Mouse (Mus musculus) adrenal gland (tissue): ENCODE measurements around the gene Fam160b1.

Experiments
- intact Hi-C: fragments of 180-260 bp; cut with DNase I; formaldehyde crosslinking; loops from one replicate; pipeline ENCODE4 v1.15.1; 2025
- long read RNA-seq, 2 experiments: library from polyadenylated mRNA; unstranded; transcript quantifications; one replicate each; pipeline ENCODE4 v2.0.0; 2020; ENCODE audit warnings: borderline replicate concordance in 1 of 2; ENCODE audit not compliant: insufficient replicate concordance in 1 of 2

Gene Fam160b1
- long read RNA-seq, experiment 1, full-length matches to known transcripts = 2 of 4 reads
- long read RNA-seq, experiment 1, partial matches to known transcripts = 0 of 4 reads
- long read RNA-seq, experiment 1, other reads (novel, unspliced or antisense) = 2 of 4 reads
- long read RNA-seq, experiment 2, full-length matches to known transcripts = 1 of 5 reads
- long read RNA-seq, experiment 2, partial matches to known transcripts = 1 of 5 reads
- long read RNA-seq, experiment 2, other reads (novel, unspliced or antisense) = 3 of 5 reads

DNA sequence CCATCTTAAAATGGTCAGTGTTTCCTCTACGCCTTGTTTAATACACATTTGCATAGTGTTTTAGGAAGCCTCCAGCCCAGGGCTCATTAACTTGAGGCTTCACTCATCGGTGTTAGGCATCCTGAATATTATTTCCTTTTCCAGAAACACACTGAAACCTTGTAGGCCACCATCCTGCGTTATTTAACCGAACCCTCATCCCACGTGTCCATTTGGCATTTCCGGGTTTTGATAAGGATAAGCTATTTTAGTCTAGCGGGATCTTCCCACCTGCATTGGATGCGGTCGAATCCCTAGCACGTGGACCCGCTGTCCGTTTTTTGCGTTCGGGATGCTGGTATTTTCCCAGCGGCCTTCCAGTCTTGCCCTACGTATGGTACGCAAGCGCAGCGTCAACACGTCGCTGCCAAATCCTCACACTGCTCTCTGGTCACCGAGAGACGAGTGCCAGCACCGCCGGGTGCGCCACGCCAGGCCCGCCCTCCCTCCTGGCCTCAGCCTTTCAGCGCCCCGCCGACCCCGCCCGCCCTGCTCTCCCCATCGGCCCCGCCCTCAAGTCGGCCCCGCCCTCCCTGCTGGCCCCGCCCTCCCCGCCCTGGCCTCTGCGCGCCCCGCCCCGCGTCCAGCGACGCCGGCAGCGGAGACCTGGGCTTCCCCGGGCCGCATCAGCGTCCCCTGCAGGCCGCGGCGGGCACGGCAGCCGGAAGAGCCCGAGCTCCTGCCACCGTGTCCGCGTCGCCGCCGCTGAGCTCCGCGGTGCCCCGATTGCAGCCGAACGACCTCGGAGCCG is at the start of gene Fam160b1:
Fam160b1 (plus strand) TSS at position 340 of the 790 bp plus-strand sequence.
- intact Hi-C loops = no loop called here

DNA sequence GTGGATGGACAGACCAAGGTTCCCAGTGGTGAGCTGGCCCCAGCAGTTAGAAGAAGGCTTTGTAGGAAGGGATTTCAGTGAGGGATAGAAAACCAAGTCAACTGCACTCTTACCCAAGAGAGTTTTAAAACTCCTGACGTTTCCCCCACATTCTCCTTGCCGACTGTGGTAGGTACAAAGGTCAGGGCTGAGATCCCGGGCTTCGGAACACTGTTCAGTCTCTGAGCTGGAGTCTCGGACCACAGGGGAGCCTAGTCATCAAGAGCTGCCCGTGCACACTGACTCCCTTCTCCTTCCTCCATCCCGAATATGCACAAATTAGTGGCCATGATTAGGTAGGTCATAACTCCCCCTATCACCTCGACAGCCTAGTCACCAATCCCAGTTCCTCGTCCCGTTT is 47.3 kb upstream of the Fam160b1 start:
- intact Hi-C loops = no loop called here

- intact Hi-C loops = no loop called here
Measured at GRCm38 (mm10) chr19:57313891-57314345, 46.6 kb upstream of the Fam160b1 start.

DNA sequence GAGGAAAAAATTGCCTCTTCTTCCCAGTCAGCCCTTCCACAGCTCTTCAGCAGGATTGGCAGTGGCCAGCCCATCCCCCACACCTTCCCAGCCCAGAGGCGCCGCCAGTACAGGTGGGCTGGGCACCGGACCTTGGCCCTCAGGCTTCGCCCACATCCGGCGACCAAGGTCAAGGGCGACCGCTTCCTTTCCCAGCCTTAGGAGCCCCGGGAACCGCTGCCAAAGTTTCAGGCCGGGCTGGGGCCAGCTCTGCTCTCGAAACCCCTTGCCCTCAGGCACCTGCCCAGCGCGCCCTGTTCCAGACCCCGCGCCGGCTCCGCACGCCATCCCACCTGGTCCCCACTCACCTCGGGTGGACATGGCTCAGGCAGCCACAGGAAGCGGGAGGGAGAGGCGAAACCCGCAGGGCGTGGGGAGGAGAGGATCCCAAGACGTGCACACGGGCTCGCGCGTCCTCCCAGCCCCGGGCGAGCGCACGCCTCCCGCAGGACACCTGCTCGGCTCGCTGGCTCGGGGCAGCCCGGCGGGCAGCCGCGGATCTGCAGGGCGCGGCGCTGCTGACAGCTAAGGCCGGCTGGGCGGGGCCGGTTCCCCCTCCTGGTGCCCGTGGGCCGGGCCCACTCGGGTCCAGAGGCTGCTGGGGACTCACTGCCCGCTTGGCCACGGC is 46.0 kb upstream of the Fam160b1 start, which contains the start of gene Ablim1:
Ablim1 (minus strand) TSS at position 574 of the 667 bp plus-strand sequence.
- intact Hi-C loops = no loop called here

DNA sequence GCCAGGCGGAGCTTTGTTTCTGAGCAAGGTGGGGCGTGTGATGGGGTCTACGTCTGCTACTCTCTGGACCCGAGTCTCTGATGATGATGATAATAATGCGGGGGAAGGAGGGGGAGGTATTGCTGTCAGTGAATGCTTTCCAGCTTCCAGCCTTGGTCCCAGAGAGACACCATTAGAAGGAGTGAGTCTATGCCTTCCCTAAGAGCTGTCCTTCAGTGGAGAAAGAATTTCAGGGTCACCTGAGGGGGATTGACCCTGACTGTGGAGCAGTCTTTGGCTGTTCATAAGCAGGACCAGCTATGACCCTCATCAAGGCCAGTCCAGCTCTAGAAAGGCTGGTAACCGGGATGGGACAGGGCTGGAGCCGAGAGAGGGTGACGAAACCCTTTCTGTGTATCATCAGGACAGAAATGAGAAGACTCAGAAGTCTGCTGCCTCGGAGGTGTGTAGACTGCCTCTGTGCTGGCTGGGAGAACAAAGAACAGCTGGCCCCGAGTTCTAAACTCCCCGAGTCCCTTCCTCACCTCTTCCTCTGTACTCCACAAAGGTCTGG is 45.4 kb upstream of the Fam160b1 start:
- intact Hi-C loops = no loop called here

GRCm38 (mm10) chr19:57316597-57316996 is 43.9 kb upstream of the Fam160b1 start:
- intact Hi-C loops = no loop called here

DNA sequence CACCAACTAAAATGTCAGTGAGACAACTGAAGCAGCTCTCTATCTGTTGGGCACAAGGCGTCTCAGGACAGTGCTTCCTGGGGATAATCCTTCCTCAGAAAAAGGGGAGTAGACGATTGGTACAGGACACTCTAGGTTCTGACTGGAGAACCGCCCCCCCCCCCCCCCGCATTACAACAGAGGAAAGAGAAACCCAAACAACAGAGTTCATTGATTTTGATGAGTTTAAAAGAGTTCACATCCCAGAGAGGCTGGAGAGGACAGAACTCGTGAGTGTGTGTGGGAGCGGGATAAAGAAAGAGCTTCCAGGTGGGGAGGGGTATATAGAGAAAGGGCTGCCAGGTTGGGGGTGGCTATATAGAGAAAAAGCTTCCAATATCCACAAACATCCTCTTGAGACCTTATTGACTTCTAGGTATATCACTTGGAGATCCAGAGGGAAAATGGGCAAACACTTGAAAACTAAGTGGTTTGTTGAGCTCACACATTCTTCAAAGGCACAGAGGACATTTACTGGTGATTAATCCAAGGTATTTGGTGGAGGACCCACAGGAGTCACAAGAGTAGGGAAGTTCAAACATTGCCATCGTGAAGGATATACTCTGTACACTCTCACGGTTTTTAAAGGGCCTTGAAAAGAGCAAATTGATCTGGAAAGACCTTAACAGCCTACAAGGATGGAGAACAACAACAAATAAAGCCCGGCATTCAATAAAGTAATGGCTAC is 39.7 kb upstream of the Fam160b1 start:
- intact Hi-C loops = no loop called here

DNA sequence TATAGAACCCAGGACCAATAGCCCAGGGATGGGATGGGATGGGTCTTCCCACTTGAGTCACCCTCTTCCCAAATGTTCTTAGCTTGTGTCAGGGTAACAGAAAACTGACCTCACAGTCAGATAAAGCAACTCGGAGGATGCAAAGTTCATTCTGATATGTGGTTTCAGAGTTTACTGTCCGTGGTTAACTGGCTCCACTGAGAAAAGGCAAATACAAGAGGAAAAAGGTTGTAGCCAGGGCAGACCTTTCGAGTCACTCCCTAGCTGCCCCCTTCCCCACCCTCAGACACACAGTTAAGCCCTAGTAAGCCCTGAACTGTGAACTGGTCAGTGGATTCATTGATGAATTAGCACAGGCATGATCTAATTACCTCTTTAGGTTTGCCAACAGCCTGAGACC is 38.6 kb upstream of the Fam160b1 start:
- intact Hi-C loops = no loop called here

DNA sequence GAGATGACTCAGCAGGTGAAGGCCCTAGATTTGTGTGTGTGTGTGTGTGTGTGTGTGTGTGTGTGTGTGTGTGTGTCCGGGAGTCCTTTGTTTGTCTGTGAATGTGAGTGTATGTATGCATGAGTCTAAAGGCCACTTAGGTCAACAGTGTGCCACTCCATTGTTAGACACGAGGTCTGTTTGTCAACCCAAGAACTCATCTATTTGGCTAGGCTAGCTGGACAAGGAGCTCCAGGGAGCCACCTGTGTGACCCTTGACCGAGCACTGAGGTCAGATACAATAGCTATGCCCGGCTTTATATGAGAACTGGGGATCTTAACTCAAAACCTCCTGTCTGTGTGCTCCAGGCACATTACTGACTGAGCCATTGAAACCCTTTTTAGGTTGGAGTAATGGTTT is 38.0 kb upstream of the Fam160b1 start:
- intact Hi-C loops = no loop called here

- intact Hi-C loops = no loop called here
Measured at GRCm38 (mm10) chr19:57323087-57323486, 37.4 kb upstream of the Fam160b1 start.

DNA sequence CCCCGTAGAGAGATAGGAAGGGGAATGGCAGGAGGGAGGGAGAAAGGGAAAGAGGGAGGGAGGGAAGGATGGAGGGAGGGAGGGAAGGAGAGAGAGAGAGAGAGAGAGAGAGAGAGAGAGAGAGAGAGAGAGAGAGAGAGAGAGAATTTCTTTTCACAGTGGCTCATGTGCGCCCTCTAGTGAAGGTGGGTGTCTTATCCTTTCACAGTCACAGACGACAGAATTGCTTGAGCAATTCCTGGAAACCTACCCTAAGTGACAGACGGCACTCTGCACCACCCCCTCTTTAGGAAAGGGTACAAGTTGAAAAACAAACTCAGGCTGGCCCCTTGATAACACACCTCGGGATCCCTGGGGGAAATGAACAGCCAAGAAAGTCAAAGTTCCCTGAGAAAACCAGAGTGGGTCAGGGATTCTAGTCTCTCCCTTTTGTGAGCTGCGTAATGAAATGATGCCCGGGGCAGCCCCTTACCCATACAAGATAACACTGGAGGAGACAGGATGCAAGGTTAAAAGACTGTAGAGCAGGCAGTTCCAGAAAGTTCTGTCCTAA is 34.7 kb upstream of the Fam160b1 start:
- intact Hi-C loops = loop anchor here (1.0 to 5.0 kb wide), 4 partner anchors 69 to 259 kb away; no protein-coding TSS in a partner anchor

DNA sequence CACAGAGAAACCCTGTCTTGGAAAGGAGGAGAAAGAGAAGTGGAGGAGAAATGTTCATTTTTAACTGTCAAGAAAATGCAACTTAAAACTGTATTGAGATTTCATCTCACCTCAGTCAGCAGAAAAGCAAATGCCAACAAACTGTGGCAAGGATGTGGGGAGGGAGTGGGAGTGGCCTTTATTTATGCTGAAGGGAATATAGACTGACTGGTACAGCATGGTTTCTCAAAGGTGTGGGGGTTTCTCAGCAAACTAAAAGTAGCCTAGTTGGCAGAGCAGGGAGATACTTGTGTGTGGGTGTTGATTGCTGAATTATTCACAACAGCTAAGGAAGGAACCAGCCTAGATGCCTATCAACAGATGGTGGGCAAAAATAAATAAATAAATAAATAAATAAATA is 32.8 kb upstream of the Fam160b1 start:
- intact Hi-C loops = loop anchor here (1.0 to 5.0 kb wide), 4 partner anchors 70 to 260 kb away; no protein-coding TSS in a partner anchor

GRCm38 (mm10) chr19:57328269-57328668 is 32.2 kb upstream of the Fam160b1 start:
- intact Hi-C loops = loop anchor here (1.0 to 5.0 kb wide), 4 partner anchors 71 to 261 kb away; no protein-coding TSS in a partner anchor

DNA sequence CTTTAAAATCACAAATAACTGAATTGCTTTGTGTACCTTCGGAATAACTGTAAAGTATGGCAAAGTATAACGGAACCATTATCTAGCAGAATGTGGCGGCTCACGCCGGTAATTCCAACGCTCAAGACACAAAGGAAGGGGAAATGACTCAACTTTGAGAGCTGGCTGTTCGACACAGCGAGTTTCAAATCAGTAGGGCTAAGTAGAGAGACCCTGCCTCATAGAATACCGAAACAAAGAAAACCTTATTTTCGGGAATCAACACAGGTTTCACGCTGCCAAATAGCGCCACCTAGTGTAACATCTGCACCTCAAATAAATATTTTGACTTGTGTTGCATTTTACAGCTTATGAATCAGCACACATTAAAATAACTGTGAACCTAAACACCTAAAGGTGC is 31.7 kb upstream of the Fam160b1 start:
- intact Hi-C loops = loop anchor here (1.0 to 5.0 kb wide), 4 partner anchors 71 to 261 kb away; no protein-coding TSS in a partner anchor

DNA sequence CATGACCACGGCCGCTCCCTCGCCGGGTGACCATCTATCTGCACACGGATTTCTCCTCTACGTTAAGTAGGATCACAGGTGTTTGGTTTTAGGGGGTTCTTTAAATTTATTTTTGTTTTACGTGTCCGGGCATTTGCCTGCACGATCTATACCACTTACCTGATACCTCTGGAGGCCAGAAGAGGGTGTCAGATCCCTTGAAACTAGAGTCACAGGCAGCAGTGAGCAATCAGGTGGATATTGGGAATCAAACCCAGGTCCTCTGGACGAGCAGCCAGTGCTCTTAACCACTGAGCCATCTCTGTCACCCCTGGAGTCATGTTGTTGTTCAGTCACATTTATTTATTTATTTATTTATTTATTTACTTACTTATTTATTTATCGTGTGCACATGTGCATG is 30.2 kb upstream of the Fam160b1 start:
- intact Hi-C loops = no loop called here

DNA sequence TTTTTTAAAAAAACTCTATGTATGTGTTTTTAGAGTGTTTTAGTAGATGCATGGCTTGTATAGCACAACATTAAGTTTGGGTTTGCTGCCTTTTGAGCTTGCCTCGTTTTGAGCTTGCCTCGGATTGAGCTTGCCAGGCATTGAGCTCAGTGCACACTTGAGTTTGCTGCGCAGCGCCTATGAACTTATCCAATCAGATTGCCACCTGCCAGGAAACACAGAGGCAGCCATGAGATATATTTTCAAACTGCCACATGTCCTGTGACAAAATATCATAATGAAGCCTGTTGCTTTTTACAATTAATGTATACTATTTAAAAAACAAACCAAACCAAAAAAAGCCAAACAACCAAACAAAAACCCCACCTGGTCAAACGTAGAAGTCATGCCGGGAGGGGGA is 29.2 kb upstream of the Fam160b1 start:
- intact Hi-C loops = no loop called here

GRCm38 (mm10) chr19:57333356-57333755 is 27.1 kb upstream of the Fam160b1 start:
- intact Hi-C loops = no loop called here

DNA sequence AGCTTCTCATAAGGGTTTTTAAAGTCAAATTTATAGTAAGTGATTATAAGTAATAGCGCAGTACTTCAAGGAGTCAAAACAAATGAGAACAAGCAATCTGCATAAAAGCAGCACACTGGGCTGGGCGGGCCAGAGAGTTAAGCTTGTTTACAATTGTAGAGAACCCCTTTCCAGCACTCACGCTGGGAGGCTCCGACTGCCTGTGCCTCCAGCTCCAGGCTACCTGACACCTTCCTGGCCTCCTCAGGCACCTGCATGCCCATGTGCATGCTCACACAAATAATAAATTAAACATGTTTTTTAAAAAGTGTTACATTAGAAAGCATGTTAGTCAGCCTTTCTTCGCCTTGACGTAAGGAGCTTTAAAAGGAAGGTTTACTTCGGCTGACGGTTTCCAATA is 25.3 kb upstream of the Fam160b1 start:
- intact Hi-C loops = no loop called here

DNA sequence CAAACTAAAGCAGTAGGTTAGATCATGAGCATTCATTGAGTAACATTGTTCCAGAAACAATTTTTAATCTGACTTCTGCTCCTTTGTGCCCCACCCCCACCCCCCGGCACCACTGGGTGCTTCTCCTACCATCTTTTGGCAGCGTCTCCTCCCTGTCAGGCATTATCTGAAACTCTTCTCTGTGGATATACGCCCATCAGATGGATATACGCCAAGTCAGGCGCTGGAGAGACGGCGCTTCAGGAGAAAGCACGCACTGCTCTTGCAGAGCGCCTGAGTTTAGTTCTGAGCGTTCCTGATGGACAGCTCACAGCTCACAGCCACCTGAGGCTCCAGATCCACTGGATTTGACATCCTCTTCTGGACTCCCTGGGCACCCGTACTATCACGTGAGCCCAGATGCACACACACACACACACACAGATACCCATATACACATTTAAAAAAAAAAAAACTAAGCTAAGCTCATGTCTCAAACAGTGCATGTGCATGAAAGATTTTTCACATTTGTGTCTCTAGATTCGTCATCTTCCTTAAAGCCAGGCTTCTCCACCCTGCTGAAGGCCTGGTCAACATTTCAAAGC is 21.1 kb upstream of the Fam160b1 start:
- intact Hi-C loops = no loop called here
